Mouse (Mus musculus) limb, embryonic 14.5 days (tissue): Measurements from ENCODE around the gene Mgarp. TPM values are rescaled to one million over a fixed set of nuclear protein-coding genes. Genes with fewer than 3 reads are reported as not detected.

Source experiments
- ATAC-seq: fragments of 200-750 bp; cut with Nextera tagmentation; 2 replicates; pipeline ENCODE4 v1.8.0; 2017; ENCODE audit warnings: low read depth, moderate number of reproducible peaks, moderate TSS enrichment; ENCODE audit not compliant: low FRiP score
- DNase-seq: peaks from one replicate; pipeline ENCODE4 v3.0.0-alpha.2; 2015; ENCODE audit warnings: low spot score
- H3K27ac ChIP-seq: fragments of 300-500 bp; sonication (generic); replicated peaks from 2 replicates; pipeline ENCODE4 v1.5.1; 2014; ENCODE audit warnings: low read depth, mild to moderate bottlenecking, low read length, moderate library complexity, mixed read lengths
- H3K27me3 ChIP-seq: fragments of 300-500 bp; sonication (generic); 2 replicates; pipeline ENCODE4 v1.6.1; 2014; ENCODE audit warnings: low read length, mixed read lengths; ENCODE audit not compliant: control insufficient read depth, insufficient read depth
- H3K36me3 ChIP-seq: fragments of 300-500 bp; sonication (generic); 2 replicates; pipeline ENCODE4 v1.6.1; 2014; ENCODE audit warnings: mild to moderate bottlenecking, low read length, moderate library complexity, mixed read lengths; ENCODE audit not compliant: control insufficient read depth, insufficient read depth
- H3K4me1 ChIP-seq: fragments of 300-500 bp; sonication (generic); 2 replicates; pipeline ENCODE4 v1.6.1; 2014; ENCODE audit warnings: antibody characterized with exemption, low read length, mixed read lengths; ENCODE audit not compliant: control insufficient read depth, insufficient read depth
- H3K4me2 ChIP-seq: fragments of 300-500 bp; sonication (generic); replicated peaks from 2 replicates; pipeline ENCODE4 v1.6.1; 2014; ENCODE audit warnings: low read depth, mild to moderate bottlenecking, low read length, moderate library complexity; ENCODE audit not compliant: severe bottlenecking
- H3K4me3 ChIP-seq: fragments of 300-500 bp; sonication (generic); replicated peaks from 2 replicates; pipeline ENCODE4 v1.5.1; 2014; ENCODE audit warnings: low read length
- H3K9ac ChIP-seq: fragments of 300-500 bp; sonication (generic); 2 replicates; pipeline ENCODE4 v1.6.1; 2014; ENCODE audit warnings: mild to moderate bottlenecking, low read depth, low read length, moderate library complexity; ENCODE audit not compliant: severe bottlenecking
- H3K9me3 ChIP-seq: fragments of 300-500 bp; sonication (generic); 2 replicates; pipeline ENCODE4 v1.6.1; 2016; ENCODE audit warnings: low read length; ENCODE audit not compliant: control insufficient read depth
- POLR2A ChIP-seq: fragments of 200-500 bp; IDR thresholded peaks from 2 replicates; pipeline ENCODE4 v1.8.0; 2012; ENCODE audit warnings: inconsistent platforms, mild to moderate bottlenecking, moderate library complexity, borderline replicate concordance; ENCODE audit not compliant: insufficient read depth, insufficient read length; ENCODE audit errors: extremely low read depth
- WGBS: fragments of 180-500 bp; shearing (Covaris S2); extraction: QIAGEN DNeasy Blood & Tissue Kit; methylation state at CpG from one replicate; pipeline ENCODE4 v1.1.7; 2014; 5-methylcytosine and 5-hydroxymethylcytosine counted together
- polyA plus RNA-seq, 2 experiments: library from polyadenylated mRNA; depleted of rRNA in 1 of 2; stranded (reverse) in 1 of 2; unstranded in 1 of 2; fragments of >200 nt; fragmentation: Nextera tagmentation in 1 of 2; extraction: Ambion mirVana in 1 of 2; gene quantifications; 2 replicates each; pipeline versions ENCODE4 v1.2.1 to v1.2.3; 2012 to 2014

Gene Mgarp
- polyA plus RNA-seq, 2 experiments = 3.1 to 4.0 TPM

GRCm38 (mm10) chr3:51339734-51340551, 56.6 kb downstream of the Mgarp start:
- Histone ChIP-seq H3K9ac (peak overlapping the region; percentile 86), H3K36me3 (no peaks in the 10 kb centered on the region), H3K27ac (peak overlapping the region; percentile 94), H3K4me3 (peak overlapping the region; percentile 95), H3K27me3 (no peaks in the 10 kb centered on the region), H3K4me2 (peak overlapping the region; percentile 88), H3K4me1 (peaks cover 2% of the 10 kb centered on the region; the same call in 1 of the 2 replicates), H3K9me3 (no peaks in the 10 kb centered on the region)
- ATAC-seq (peak; percentile 25; the same call in 1 of the 2 replicates), DNase-seq (peak; percentile 2)
- 3% methylated on average over 44 of the region's 113 CpGs for WGBS
- TF ChIP-seq POLR2A = no peak

GRCm38 (mm10) chr3:51339378-51339733, 57.2 kb downstream of the Mgarp start:
- Histone ChIP-seq H3K9ac (peak overlapping the region; percentile 86), H3K4me2 (peak overlapping the region; percentile 88), H3K36me3 (no peaks in the 10 kb centered on the region), H3K9me3 (no peaks in the 10 kb centered on the region), H3K4me1 (peaks cover 4% of the 10 kb centered on the region), H3K27me3 (no peaks in the 10 kb centered on the region), H3K27ac (no peak overlapping the region), H3K4me3 (peak overlapping the region; percentile 95)
- no peak for TF ChIP-seq POLR2A
- DNase-seq = no peak
- no peak for ATAC-seq
- WGBS = 3% methylated on average over 9 of the region's 9 CpGs

Other genes starting within 250 kb of the Mgarp start
- 18.0 and 23.3 TPM in 2 replicates for gene Noct, start 172.3 kb downstream of the Mgarp start, polyA plus RNA-seq (2012; rRNA removed)
- 10.0 and 11.7 TPM in 2 replicates for gene Noct, start 172.3 kb downstream of the Mgarp start, polyA plus RNA-seq (2014; fragmentation: Nextera tagmentation; extraction: Ambion mirVana)
- gene Elf2, start 56.1 kb downstream of the Mgarp start, polyA plus RNA-seq (2012; rRNA removed) = 60.8 and 61.4 TPM in 2 replicates
- 59.3 and 64.0 TPM in 2 replicates for gene Elf2, start 56.1 kb downstream of the Mgarp start, polyA plus RNA-seq (2014; fragmentation: Nextera tagmentation; extraction: Ambion mirVana)
- gene Ndufc1, start 12.2 kb upstream of the Mgarp start, polyA plus RNA-seq (2012; rRNA removed) = 249 and 276 TPM in 2 replicates
- gene Ndufc1, start 12.2 kb upstream of the Mgarp start, polyA plus RNA-seq (2014; fragmentation: Nextera tagmentation; extraction: Ambion mirVana) = 624 and 640 TPM in 2 replicates
- 22.4 and 26.9 TPM in 2 replicates for gene Naa15, start 18.4 kb upstream of the Mgarp start, polyA plus RNA-seq (2012; rRNA removed)
- gene Naa15, start 18.4 kb upstream of the Mgarp start, polyA plus RNA-seq (2014; fragmentation: Nextera tagmentation; extraction: Ambion mirVana) = 37.4 and 37.8 TPM in 2 replicates
- gene Rab33b, start 87.2 kb upstream of the Mgarp start, polyA plus RNA-seq (2012; rRNA removed) = 16.2 and 16.5 TPM in 2 replicates
- 24.9 and 25.4 TPM in 2 replicates for gene Rab33b, start 87.2 kb upstream of the Mgarp start, polyA plus RNA-seq (2014; fragmentation: Nextera tagmentation; extraction: Ambion mirVana)
- gene Setd7, start 164.1 kb upstream of the Mgarp start, polyA plus RNA-seq (2012; rRNA removed) = 19.6 and 21.5 TPM in 2 replicates
- gene Setd7, start 164.1 kb upstream of the Mgarp start, polyA plus RNA-seq (2014; fragmentation: Nextera tagmentation; extraction: Ambion mirVana) = 5.7 and 6.1 TPM in 2 replicates